Mouse (Mus musculus) midbrain, embryonic 16.5 days (tissue): ENCODE measurements around the gene H2-M2. TPM values are rescaled to one million over a fixed set of nuclear protein-coding genes. Genes with fewer than 3 reads are reported as not detected.
"Not testable (repeated sequence)": the region's sequence is repeated elsewhere in the genome, so short reads cannot be mapped to it uniquely, and the experiment has no call there.

Source experiments
- ATAC-seq: fragments of 200-750 bp; cut with Nextera tagmentation; 2 replicates; pipeline ENCODE4 v1.8.0; 2017; ENCODE audit warnings: moderate TSS enrichment
- H3K27ac ChIP-seq: fragments of 300-500 bp; sonication (generic); 2 replicates; pipeline ENCODE4 v1.5.1; 2014; ENCODE audit warnings: mild to moderate bottlenecking, low read length, mixed read lengths
- H3K27me3 ChIP-seq: fragments of 300-500 bp; sonication (generic); 2 replicates; pipeline ENCODE4 v1.6.1; 2014; ENCODE audit warnings: low read depth, low read length, mixed read lengths; ENCODE audit not compliant: control insufficient read depth, insufficient read depth
- H3K36me3 ChIP-seq: fragments of 300-500 bp; sonication (generic); 2 replicates; pipeline ENCODE4 v1.6.1; 2014; ENCODE audit warnings: mild to moderate bottlenecking, low read length, moderate library complexity, mixed read lengths; ENCODE audit not compliant: control insufficient read depth, insufficient read depth
- H3K4me1 ChIP-seq: fragments of 300-500 bp; sonication (generic); 2 replicates; pipeline ENCODE4 v1.6.1; 2014; ENCODE audit warnings: mild to moderate bottlenecking, low read length, mixed read lengths; ENCODE audit not compliant: control insufficient read depth, insufficient read depth
- H3K4me2 ChIP-seq: fragments of 300-500 bp; sonication (generic); 2 replicates; pipeline ENCODE4 v1.6.1; 2014; ENCODE audit warnings: mild to moderate bottlenecking, low read length, mixed read lengths
- H3K4me3 ChIP-seq: fragments of 300-500 bp; sonication (generic); 2 replicates; pipeline ENCODE4 v1.5.1; 2014; ENCODE audit warnings: low read depth, mild to moderate bottlenecking, low read length, moderate library complexity, mixed read lengths
- H3K9ac ChIP-seq: fragments of 300-500 bp; sonication (generic); 2 replicates; pipeline ENCODE4 v1.6.1; 2014; ENCODE audit warnings: low read depth, low read length, mixed read lengths
- H3K9me3 ChIP-seq: fragments of 300-500 bp; sonication (generic); replicated peaks from 2 replicates; pipeline ENCODE4 v1.6.1; 2014; ENCODE audit warnings: mild to moderate bottlenecking, low read length, mixed read lengths; ENCODE audit not compliant: control insufficient read depth, poor library complexity, severe bottlenecking
- WGBS: fragments of 180-500 bp; shearing (Covaris S2); extraction: QIAGEN DNeasy Blood & Tissue Kit; methylation state at CpG from one replicate; pipeline ENCODE4 v1.1.7; 2014; 5-methylcytosine and 5-hydroxymethylcytosine counted together
- polyA plus RNA-seq: library from polyadenylated mRNA; unstranded; fragments of >200 nt; fragmentation: Nextera tagmentation; extraction: Ambion mirVana; gene quantifications from 2 replicates; pipeline ENCODE4 v1.2.1, GENCODE M21; 2015

Gene H2-M2
- not detected in 2 replicates for polyA plus RNA-seq

GRCm38 (mm10) chr17:37483452-37483851 is at the start of gene H2-M2:
Gene H2-M2 (minus strand): TSS chr17:37483552.
- no peak for ATAC-seq
- Histone ChIP-seq H3K27ac (no peak within 1 kb of the TSS), H3K9ac (no peak within 1 kb of the TSS), H3K4me3 (no peak within 1 kb of the TSS), H3K27me3 (no peaks in the 10 kb centered on the region), H3K4me2 (no peak within 1 kb of the TSS), H3K9me3 (no peaks in the 10 kb centered on the region), H3K36me3 (no peaks in the 10 kb centered on the region), H3K4me1 (no peaks in the 10 kb centered on the region)
- 86% methylated on average over 2 of the region's 2 CpGs for WGBS

- H3K27ac ChIP-seq, H3K9me3 ChIP-seq, ATAC-seq, H3K27me3 ChIP-seq, H3K4me2 ChIP-seq, H3K36me3 ChIP-seq, H3K4me1 ChIP-seq, H3K9ac ChIP-seq, H3K4me3 ChIP-seq: not testable (repeated sequence)
- WGBS, result 80% methylated on average over 1 of the region's 1 CpGs
Measured at GRCm38 (mm10) chr17:37525427-37525826, 42.1 kb upstream of the H2-M2 start.

- not testable (repeated sequence) for H3K27me3 ChIP-seq, H3K9ac ChIP-seq, ATAC-seq, H3K4me3 ChIP-seq, H3K4me1 ChIP-seq, H3K4me2 ChIP-seq, H3K9me3 ChIP-seq, H3K27ac ChIP-seq, H3K36me3 ChIP-seq
Measured at GRCm38 (mm10) chr17:37524612-37525011, 41.3 kb upstream of the H2-M2 start.

DNA sequence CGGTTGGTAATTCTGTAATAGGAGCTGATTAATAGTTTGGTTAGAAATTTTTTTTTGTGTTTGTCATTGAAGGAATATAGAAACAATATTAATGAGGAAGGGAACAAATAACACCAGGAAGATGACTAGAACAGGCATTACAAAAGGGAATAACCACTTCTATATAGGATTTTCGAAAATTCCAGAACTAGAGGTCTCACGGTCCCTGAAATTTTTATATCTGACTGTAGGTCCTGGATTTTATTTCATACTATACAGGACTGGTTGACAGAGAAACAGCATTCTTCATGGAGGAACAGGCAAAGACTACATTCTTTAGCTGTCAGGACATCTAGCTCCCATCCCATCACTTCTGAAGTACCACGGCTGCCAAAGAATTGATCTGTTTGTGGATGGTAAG is 24.4 kb upstream of the H2-M2 start, which contains the start of gene Olfr111:
Olfr111 (plus strand) TSS at position 301 of the 400 bp plus-strand sequence.
- 91% methylated on average over 4 of the region's 4 CpGs for WGBS
- Histone ChIP-seq H3K27ac (no peak within 1 kb of the TSS), H3K4me2 (no peak within 1 kb of the TSS), H3K36me3 (no peaks in the 10 kb centered on the region), H3K4me1 (no peaks in the 10 kb centered on the region), H3K9ac (no peak within 1 kb of the TSS), H3K9me3 (no peaks in the 10 kb centered on the region), H3K27me3 (no peaks in the 10 kb centered on the region), H3K4me3 (no peak within 1 kb of the TSS)
- ATAC-seq, result no peak

- Histone ChIP-seq H3K4me1 (no peaks in the 10 kb centered on the region), H3K9ac (no peak within 1 kb of the TSS), H3K36me3 (no peaks in the 10 kb centered on the region), H3K4me3 (no peak within 1 kb of the TSS), H3K27me3 (no peaks in the 10 kb centered on the region), H3K27ac (no peak within 1 kb of the TSS), H3K4me2 (no peak within 1 kb of the TSS), H3K9me3 (no peaks in the 10 kb centered on the region)
- ATAC-seq, result no peak
- WGBS, result 63% methylated on average over 1 of the region's 1 CpGs
Measured at GRCm38 (mm10) chr17:37491930-37492518, 8.7 kb upstream of the H2-M2 start, which contains the start of gene Olfr110. Gene Olfr110 (plus strand): TSS chr17:37492468.

DNA sequence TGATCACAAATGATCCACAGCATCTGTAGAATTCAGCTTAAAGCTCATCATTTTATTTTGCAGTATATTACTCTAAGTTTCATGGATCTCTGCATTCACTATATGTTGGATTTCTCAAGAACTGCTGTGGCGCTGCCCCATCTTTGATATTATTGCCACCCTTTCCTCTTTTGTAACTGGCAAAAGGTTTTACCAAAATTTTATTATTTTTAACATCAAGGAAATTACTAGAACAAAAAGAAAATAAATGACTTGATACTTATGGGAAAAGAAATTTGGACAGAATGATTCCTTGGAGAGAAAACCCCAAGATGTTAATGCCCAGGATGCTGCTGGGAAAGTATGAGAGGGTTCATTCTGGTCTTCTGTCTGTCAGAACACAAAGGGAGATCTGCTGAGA is 24.7 kb downstream of the H2-M2 start, which contains the start of gene Olfr109:
Olfr109 (plus strand) TSS at position 301 of the 400 bp plus-strand sequence.
- H3K9me3 ChIP-seq, result no peaks in the 10 kb centered on the region
- no peak within 1 kb of the TSS for H3K4me3 ChIP-seq
- H3K4me1 ChIP-seq, result no peaks in the 10 kb centered on the region
- 88% methylated on average over 1 of the region's 1 CpGs for WGBS
- no peak within 1 kb of the TSS for H3K4me2 ChIP-seq
- ATAC-seq, result no peak
- H3K27ac ChIP-seq, result no peak within 1 kb of the TSS
- no peaks in the 10 kb centered on the region for H3K27me3 ChIP-seq
- no peaks in the 10 kb centered on the region for H3K36me3 ChIP-seq
- H3K9ac ChIP-seq, result no peak within 1 kb of the TSS

DNA sequence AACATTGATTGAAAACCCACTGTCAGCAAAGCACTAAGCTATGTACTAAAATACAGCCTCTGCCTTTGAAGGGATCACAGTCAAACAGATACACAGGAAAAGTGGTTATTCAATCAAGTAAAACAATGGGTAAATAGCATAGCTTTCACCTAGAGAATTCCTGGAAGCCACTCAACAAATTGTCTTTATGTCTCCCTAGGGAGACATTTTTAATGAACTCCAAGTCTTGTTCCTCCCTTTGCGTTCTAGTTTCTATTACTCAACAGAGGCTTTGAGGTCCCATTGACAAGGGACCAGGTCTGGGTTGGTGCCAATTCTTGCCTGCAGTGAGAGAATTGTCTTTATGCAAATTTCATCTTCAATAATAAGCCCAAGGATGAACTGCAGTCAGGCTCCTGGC is 38.2 kb downstream of the H2-M2 start, which contains the start of gene Olfr108:
Olfr108 (plus strand) TSS at position 301 of the 400 bp plus-strand sequence.
- no peak within 1 kb of the TSS for H3K27ac ChIP-seq
- H3K4me3 ChIP-seq, result no peak within 1 kb of the TSS

More for the DNA sequence above, 38.2 kb downstream of the H2-M2 start, which contains the start of gene Olfr108:
- ATAC-seq, result no peak
- Histone ChIP-seq H3K4me2 (no peak within 1 kb of the TSS), H3K9ac (no peak within 1 kb of the TSS), H3K36me3 (no peaks in the 10 kb centered on the region), H3K9me3 (no peaks in the 10 kb centered on the region), H3K27me3 (no peaks in the 10 kb centered on the region), H3K4me1 (no peaks in the 10 kb centered on the region)
- 81% methylated on average over 1 of the region's 1 CpGs for WGBS

Other genes starting within 250 kb of the H2-M2 start
- not detected in 2 replicates for gene Olfr97, start 246.2 kb downstream of the H2-M2 start, polyA plus RNA-seq
- not detected in 2 replicates for gene Olfr98, start 219.8 kb downstream of the H2-M2 start, polyA plus RNA-seq
- gene H2-M3, start 213.3 kb downstream of the H2-M2 start, polyA plus RNA-seq, result 1.2 and 1.9 TPM in 2 replicates
- not detected in 2 replicates for gene Olfr99, start 200.1 kb downstream of the H2-M2 start, polyA plus RNA-seq
- not detected in 2 replicates for gene Olfr101, start 179.2 kb downstream of the H2-M2 start, polyA plus RNA-seq
- not detected in 2 replicates for gene Olfr102, start 166.5 kb downstream of the H2-M2 start, polyA plus RNA-seq
- gene Olfr103, start 143.9 kb downstream of the H2-M2 start, polyA plus RNA-seq, result not detected in 2 replicates
- gene Olfr104-ps, start 124.0 kb downstream of the H2-M2 start, polyA plus RNA-seq, result not detected in 2 replicates
- not detected in 2 replicates for gene Olfr105-ps, start 104.5 kb downstream of the H2-M2 start, polyA plus RNA-seq
- gene Olfr106-ps, start 93.2 kb downstream of the H2-M2 start, polyA plus RNA-seq, result not detected in 2 replicates
- gene Olfr107, start 84.3 kb downstream of the H2-M2 start, polyA plus RNA-seq, result not detected in 2 replicates
- gene Olfr108, start 38.1 kb downstream of the H2-M2 start, polyA plus RNA-seq, result not detected in 2 replicates
- not detected in 2 replicates for gene Olfr109, start 24.6 kb downstream of the H2-M2 start, polyA plus RNA-seq
- not detected in 2 replicates for gene Olfr110, start 8.9 kb upstream of the H2-M2 start, polyA plus RNA-seq
- gene Olfr111, start 24.5 kb upstream of the H2-M2 start, polyA plus RNA-seq, result 0.12 TPM in 1 of 2 replicates, not detected in the other
- not detected in 2 replicates for gene Olfr112, start 85.9 kb upstream of the H2-M2 start, polyA plus RNA-seq
- not detected in 2 replicates for gene Olfr113, start 94.1 kb upstream of the H2-M2 start, polyA plus RNA-seq
- gene Olfr114, start 109.2 kb upstream of the H2-M2 start, polyA plus RNA-seq, result not detected in 2 replicates
- gene Olfr115, start 143.6 kb upstream of the H2-M2 start, polyA plus RNA-seq, result not detected in 2 replicates
- not detected in 2 replicates for gene Olfr116, start 143.6 kb upstream of the H2-M2 start, polyA plus RNA-seq
- not detected in 2 replicates for gene Olfr117, start 180.2 kb upstream of the H2-M2 start, polyA plus RNA-seq
- not detected in 2 replicates for gene Olfr118, start 183.4 kb upstream of the H2-M2 start, polyA plus RNA-seq
- gene Olfr119, start 213.0 kb upstream of the H2-M2 start, polyA plus RNA-seq, result not detected in 2 replicates
- gene Olfr120, start 238.3 kb upstream of the H2-M2 start, polyA plus RNA-seq, result not detected in 2 replicates